Mouse (Mus musculus) frontal cortex, postnatal 36 days (tissue): ENCODE results near the gene Ciapin1.

Experiments
- DNase-seq, 2 experiments: peaks; one replicate each; pipeline ENCODE4 v3.0.0; 2022; ENCODE audit warnings: low spot score in 2 of 2

Ciapin1 gene

GRCm38 (mm10) chr8:94837662-94838574 is at the start of gene Ciapin1, which contains the start of gene Coq9:
TSS of gene Ciapin1 (minus strand) at chr8:94838358.
TSS of gene Coq9 (plus strand) at chr8:94838321.
- peak; percentile 90 to 95 for DNase-seq

GRCm38 (mm10) chr8:94880742-94881141 is 42.6 kb upstream of the Ciapin1 start:
- no peak for DNase-seq

GRCm38 (mm10) chr8:94876820-94877219 is 38.7 kb upstream of the Ciapin1 start:
- DNase-seq: no peak

- DNase-seq: peak; percentile 49 to 64
These were observed 38.1 kb upstream of the Ciapin1 start, which contains the start of gene Dok4 for GRCm38 (mm10) chr8:94876197-94876730. TSS of gene Dok4 (minus strand) at chr8:94876330.

- DNase-seq: no peak
These were observed 37.7 kb upstream of the Ciapin1 start for GRCm38 (mm10) chr8:94875871-94876150.

- no peak for DNase-seq
These were observed 37.1 kb upstream of the Ciapin1 start for GRCm38 (mm10) chr8:94875096-94875870.

- DNase-seq: peak; percentile 64
These were observed 36.2 kb upstream of the Ciapin1 start for GRCm38 (mm10) chr8:94874358-94874757.

GRCm38 (mm10) chr8:94872576-94872975 is 34.4 kb upstream of the Ciapin1 start:
- DNase-seq: no peak

GRCm38 (mm10) chr8:94872156-94872555 is 34.0 kb upstream of the Ciapin1 start:
- DNase-seq: no peak

GRCm38 (mm10) chr8:94871108-94871894 is 33.1 kb upstream of the Ciapin1 start:
- DNase-seq: peak; percentile 73 to 76

- DNase-seq: peak; percentile 67 to 70
These were observed 32.4 kb upstream of the Ciapin1 start for GRCm38 (mm10) chr8:94870474-94871107.

- no peak for DNase-seq
These were observed 31.8 kb upstream of the Ciapin1 start for GRCm38 (mm10) chr8:94870003-94870402.

- no peak for DNase-seq
These were observed 31.0 kb upstream of the Ciapin1 start for GRCm38 (mm10) chr8:94869146-94869545.

GRCm38 (mm10) chr8:94866921-94867320 is 28.8 kb upstream of the Ciapin1 start:
- no peak for DNase-seq

GRCm38 (mm10) chr8:94865292-94865691 is 27.1 kb upstream of the Ciapin1 start:
- DNase-seq: no peak

GRCm38 (mm10) chr8:94863897-94864673 is 25.9 kb upstream of the Ciapin1 start:
- no peak for DNase-seq

GRCm38 (mm10) chr8:94862487-94863220 is 24.5 kb upstream of the Ciapin1 start:
- DNase-seq: no peak

GRCm38 (mm10) chr8:94861352-94861910 is 23.3 kb upstream of the Ciapin1 start:
- peak in 1 of 2 experiments; percentile 47 for DNase-seq
